Mouse (Mus musculus): ENCODE data around the gene Ubxn1. TPM values are rescaled to one million over a fixed set of nuclear protein-coding genes. Genes with fewer than 3 reads are reported as not detected.
"Not testable (repeated sequence)": the region's sequence is repeated elsewhere in the genome, so short reads cannot be mapped to it uniquely, and the experiment has no call there.

Gene Ubxn1
- polyA plus RNA-seq, 1 experiment from 2014 or later = 135 TPM

DNA sequence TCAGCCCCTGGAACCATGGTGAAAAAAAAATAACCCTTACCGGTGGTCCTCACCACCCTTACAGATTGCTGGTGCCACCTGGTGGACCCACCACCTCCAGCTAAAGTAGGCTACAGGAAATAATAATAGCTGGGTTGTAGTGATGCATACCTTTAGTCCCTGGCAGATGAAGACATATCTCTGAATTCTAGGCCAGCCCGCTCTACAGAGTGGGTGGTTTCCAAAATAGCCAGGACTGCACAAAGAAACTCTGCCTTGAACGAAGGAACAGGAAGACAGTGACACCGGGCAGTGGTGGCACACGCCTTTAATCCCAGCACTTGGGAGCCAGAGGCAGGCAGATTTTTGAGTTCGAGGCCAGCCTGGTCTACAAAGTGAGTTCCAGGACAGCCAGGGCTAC lies 7.0 kb upstream of the Ubxn1 start:
- no peak overlapping the region for H3K4me3 ChIP-seq
- no peaks in the 10 kb centered on the region for H3K9me3 ChIP-seq (replicated peaks)
- WGBS (ENCODE audit: insufficient replicate concordance) = 69% methylated on average over 6 of the region's 6 CpGs
- no peak overlapping the region for H3K9ac ChIP-seq
- H3K36me3 ChIP-seq = no peaks in the 10 kb centered on the region
- no peaks in the 10 kb centered on the region for H3K27me3 ChIP-seq (replicated peaks)
- no peak for ATAC-seq
- H3K4me2 ChIP-seq = no peak overlapping the region
- H3K4me1 ChIP-seq = peaks cover 8% of the 10 kb centered on the region; the same call in 1 of the 2 replicates
- H3K27ac ChIP-seq = no peak overlapping the region

DNA sequence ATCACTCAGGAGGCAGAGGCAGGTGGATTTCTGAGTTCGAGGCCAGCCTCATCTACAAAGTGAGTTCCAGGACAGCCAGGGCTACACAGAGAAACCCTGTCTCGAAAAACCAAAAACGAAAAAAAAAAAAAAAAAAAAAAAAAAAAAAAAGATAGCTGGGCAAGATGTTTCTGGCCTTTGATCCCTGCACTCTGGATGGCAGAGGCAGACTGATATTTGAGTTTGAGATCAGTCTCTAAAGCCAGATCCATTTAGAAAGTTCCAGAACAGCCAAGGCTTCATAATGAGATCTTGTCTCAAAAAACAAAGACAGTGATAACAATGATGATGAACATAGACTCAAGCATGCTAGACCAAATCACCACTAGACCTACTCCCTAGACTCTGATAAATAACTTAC lies 915 bp upstream of the Ubxn1 start:
- not testable (repeated sequence) for ATAC-seq; H3K27me3 ChIP-seq (replicated peaks); H3K9me3 ChIP-seq (replicated peaks)
- peaks cover 40% of the 10 kb centered on the region for H3K4me1 ChIP-seq
- H3K9ac ChIP-seq = peak overlapping the region; percentile 91
- H3K36me3 ChIP-seq = peaks cover 23% of the 10 kb centered on the region
- peak overlapping the region; percentile 86 for H3K27ac ChIP-seq
- peak overlapping the region; percentile 84 for H3K4me2 ChIP-seq
- peak overlapping the region; percentile 78 for H3K4me3 ChIP-seq
- WGBS (ENCODE audit: insufficient replicate concordance) = 67% methylated on average over 3 of the region's 3 CpGs

GRCm38 (mm10) chr19:8870838-8871237 lies 458 bp upstream of the Ubxn1 start:
- peak; percentile 22 for ATAC-seq
- peak overlapping the region; percentile 86 for H3K27ac ChIP-seq
- 27% methylated on average over 9 of the region's 9 CpGs for WGBS (ENCODE audit: insufficient replicate concordance)

GRCm38 (mm10) chr19:8872266-8872840 lies 1.1 kb downstream of the Ubxn1 start:
- Histone ChIP-seq H3K4me3 (peak overlapping the region; percentile 78), H3K9ac (peak overlapping the region; percentile 91), H3K27ac (peak overlapping the region; percentile 86), H3K27me3 (replicated peaks) (no peaks in the 10 kb centered on the region), H3K4me2 (peak overlapping the region; percentile 84), H3K4me1 (peaks cover 40% of the 10 kb centered on the region), H3K9me3 (replicated peaks) (no peaks in the 10 kb centered on the region), H3K36me3 (peaks cover 42% of the 10 kb centered on the region)
- ATAC-seq = no peak
- WGBS (ENCODE audit: insufficient replicate concordance) = 60% methylated on average over 10 of the region's 10 CpGs

More at GRCm38 (mm10) chr19:8870838-8871237, 458 bp upstream of the Ubxn1 start:
- peak overlapping the region; percentile 78 for H3K4me3 ChIP-seq
- H3K9ac ChIP-seq = peak overlapping the region; percentile 91
- H3K4me1 ChIP-seq = peaks cover 40% of the 10 kb centered on the region
- peak overlapping the region; percentile 84 for H3K4me2 ChIP-seq
- peaks cover 28% of the 10 kb centered on the region for H3K36me3 ChIP-seq
- H3K27me3 ChIP-seq (replicated peaks) = no peaks in the 10 kb centered on the region
- H3K9me3 ChIP-seq (replicated peaks) = no peaks in the 10 kb centered on the region

GRCm38 (mm10) chr19:8875031-8875430 lies 3.7 kb downstream of the Ubxn1 start:
- Histone ChIP-seq H3K4me2 (no peak overlapping the region), H3K27ac (0 out of 2 replicates have a peak overlapping the region, but pooled peaks have one; percentile 41), H3K36me3 (peaks cover 57% of the 10 kb centered on the region), H3K9ac (peak overlapping the region; percentile 24; the same call in 1 of the 2 replicates), H3K4me1 (peaks cover 44% of the 10 kb centered on the region), H3K9me3 (replicated peaks) (no peaks in the 10 kb centered on the region), H3K4me3 (no peak overlapping the region), H3K27me3 (replicated peaks) (no peaks in the 10 kb centered on the region)
- WGBS (ENCODE audit: insufficient replicate concordance) = 88% methylated on average over 7 of the region's 7 CpGs
- ATAC-seq = no peak

- Histone ChIP-seq H3K4me2 (peak within 1 kb of the TSS; percentile 86), H3K36me3 (peaks cover 32% of the 10 kb centered on the region), H3K9me3 (replicated peaks) (no peaks in the 10 kb centered on the region), H3K27ac (peak within 1 kb of the TSS; percentile 75), H3K27me3 (replicated peaks) (no peaks in the 10 kb centered on the region), H3K4me3 (peak within 1 kb of the TSS; percentile 85), H3K4me1 (peaks cover 21% of the 10 kb centered on the region), H3K9ac (peak within 1 kb of the TSS; percentile 86)
- WGBS (ENCODE audit: insufficient replicate concordance) = under 1% methylated on average over 42 of the region's 42 CpGs
- ATAC-seq = peak; percentile 94
Measured at GRCm38 (mm10) chr19:8880311-8881033, 9.2 kb downstream of the Ubxn1 start, which contains the start of gene Uqcc3. Gene Uqcc3, minus strand, starts transcription at chr19:8880923.

- Histone ChIP-seq H3K4me1 (peaks cover 21% of the 10 kb centered on the region), H3K27me3 (replicated peaks) (no peaks in the 10 kb centered on the region), H3K4me2 (peak overlapping the region; percentile 86), H3K27ac (peak overlapping the region; percentile 75; the same call in 1 of the 2 replicates), H3K9me3 (replicated peaks) (no peaks in the 10 kb centered on the region), H3K9ac (peak overlapping the region; percentile 86), H3K4me3 (peak overlapping the region; percentile 85), H3K36me3 (peaks cover 27% of the 10 kb centered on the region)
- WGBS (ENCODE audit: insufficient replicate concordance) = 10% methylated on average over 3 of the region's 3 CpGs
- ATAC-seq = no peak
Measured at GRCm38 (mm10) chr19:8881034-8881392, 9.7 kb downstream of the Ubxn1 start.

DNA sequence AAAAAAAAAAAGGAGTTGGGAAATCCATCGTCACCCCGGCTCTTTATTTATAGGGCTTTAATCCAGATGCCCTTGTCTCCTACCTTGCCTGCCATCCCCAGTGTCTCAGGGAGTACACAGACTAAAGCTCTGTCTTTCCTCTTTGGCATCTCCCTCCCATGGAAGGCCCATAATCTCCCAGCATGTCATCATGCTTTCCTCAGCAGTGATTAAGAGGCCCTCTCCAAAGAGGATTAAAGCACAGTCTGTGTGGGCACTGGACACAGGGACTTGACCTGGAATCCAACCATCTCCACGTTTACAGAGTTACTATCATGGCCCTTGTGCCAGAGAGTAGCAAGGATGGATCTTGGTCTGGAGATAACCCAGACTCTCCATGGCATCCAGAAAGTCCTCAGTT lies 12.3 kb downstream of the Ubxn1 start, which contains the start of the genes Lbhd1 and Gm49403:
TSS of gene Lbhd1 (plus strand) at position 117 of the 400 bp plus-strand sequence.
TSS of gene Gm49403 (plus strand) at position 315 of the 400 bp plus-strand sequence.
- H3K27ac ChIP-seq = no peak within 1 kb of the TSS
- H3K4me1 ChIP-seq = peaks cover 36% of the 10 kb centered on the region
- H3K4me2 ChIP-seq = no peak within 1 kb of the TSS
- no peak within 1 kb of the TSS for H3K9ac ChIP-seq
- no peaks in the 10 kb centered on the region for H3K9me3 ChIP-seq (replicated peaks)
- H3K27me3 ChIP-seq (replicated peaks) = no peaks in the 10 kb centered on the region
- peaks cover 8% of the 10 kb centered on the region; the same call in 1 of the 2 replicates for H3K36me3 ChIP-seq
- 73% methylated on average over 3 of the region's 3 CpGs for WGBS (ENCODE audit: insufficient replicate concordance)
- ATAC-seq = no peak
- H3K4me3 ChIP-seq = no peak within 1 kb of the TSS

DNA sequence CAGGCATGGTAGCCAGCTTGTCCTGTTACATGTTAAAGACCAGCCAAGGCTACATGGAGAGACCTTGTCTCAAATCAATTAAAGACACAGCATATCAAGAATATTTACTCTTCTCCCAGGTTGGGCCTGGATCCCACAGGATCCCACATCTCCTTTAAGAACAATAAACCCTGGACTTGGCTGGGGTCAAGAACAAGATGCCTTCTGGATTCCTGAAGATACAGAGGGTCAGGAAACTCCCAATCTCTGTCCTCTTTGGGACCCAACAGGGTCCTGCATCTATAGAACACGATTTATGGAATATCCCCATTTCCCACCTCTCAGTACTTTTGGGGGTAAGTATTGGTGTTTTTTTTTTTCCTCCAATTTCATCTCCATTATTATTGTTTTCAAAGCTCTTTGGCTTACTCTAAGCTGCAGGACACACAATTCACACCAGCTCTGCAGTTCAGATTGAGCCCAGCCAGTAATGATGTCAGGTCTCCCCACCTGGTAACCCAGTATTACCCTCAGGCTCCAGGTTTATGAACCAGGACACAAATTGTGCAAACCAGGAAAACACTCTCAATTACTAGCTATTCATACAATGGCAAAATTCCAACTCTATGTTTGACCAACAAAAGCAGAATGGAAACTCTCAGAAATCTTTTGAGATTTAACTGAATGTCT lies 15.8 kb downstream of the Ubxn1 start:
- peak overlapping the region; percentile 81 for H3K4me3 ChIP-seq
- peak overlapping the region; percentile 89 for H3K9ac ChIP-seq
- peaks cover 37% of the 10 kb centered on the region for H3K4me1 ChIP-seq
- H3K9me3 ChIP-seq (replicated peaks) = no peaks in the 10 kb centered on the region
- no peaks in the 10 kb centered on the region for H3K27me3 ChIP-seq (replicated peaks)
- ATAC-seq = no peak
- WGBS (ENCODE audit: insufficient replicate concordance) = 43% methylated on average over 1 of the region's 1 CpGs
- peaks cover 17% of the 10 kb centered on the region for H3K36me3 ChIP-seq
- peak overlapping the region; percentile 89 for H3K27ac ChIP-seq
- H3K4me2 ChIP-seq = peak overlapping the region; percentile 77

GRCm38 (mm10) chr19:8887585-8888463 lies 16.5 kb downstream of the Ubxn1 start:
- no peak for ATAC-seq
- Histone ChIP-seq H3K27ac (peak overlapping the region; percentile 89), H3K27me3 (replicated peaks) (no peaks in the 10 kb centered on the region), H3K36me3 (peaks cover 17% of the 10 kb centered on the region), H3K4me3 (peak overlapping the region; percentile 81), H3K9me3 (replicated peaks) (no peaks in the 10 kb centered on the region), H3K4me2 (peak overlapping the region; percentile 77), H3K9ac (peak overlapping the region; percentile 89), H3K4me1 (peaks cover 44% of the 10 kb centered on the region)
- 8% methylated on average over 19 of the region's 19 CpGs for WGBS (ENCODE audit: insufficient replicate concordance)

Data from liver, embryonic 12.5 days (tissue).